Comparison of ENCODE assay signal across 17 mouse cellular contexts in the genomic region with DNA sequence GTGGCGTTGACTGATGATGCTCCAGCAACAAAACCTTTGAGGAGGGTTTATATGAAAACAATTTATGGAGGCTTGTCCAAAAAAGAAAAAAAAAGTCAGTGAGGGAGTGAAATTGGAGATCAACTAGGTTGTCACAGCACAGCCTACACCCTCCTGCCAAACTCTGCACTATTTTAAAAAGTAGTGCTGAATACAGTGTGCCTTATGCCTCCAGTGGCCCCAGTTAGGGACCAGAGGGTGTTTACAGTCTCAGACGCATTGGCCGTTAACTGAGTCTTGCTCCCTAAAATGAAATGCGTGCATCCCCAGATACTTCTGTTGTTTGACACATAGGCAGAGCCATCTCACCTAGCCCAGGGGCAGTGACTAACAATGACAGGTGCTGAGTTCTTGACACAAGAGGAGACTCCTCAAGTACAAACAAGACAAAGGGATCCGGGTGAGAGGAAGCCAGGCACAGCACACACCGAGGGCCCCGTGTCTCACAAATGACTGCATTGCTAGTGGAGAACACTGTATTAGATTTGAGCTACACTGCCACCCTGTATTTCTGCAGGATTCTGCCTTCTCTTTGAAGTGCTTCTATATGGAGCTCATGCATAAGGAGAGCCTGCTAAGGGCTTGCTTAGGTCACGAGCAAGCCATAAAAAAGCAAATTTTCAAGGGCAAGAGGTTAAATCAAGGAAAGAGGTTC.
"Had no signal": no experiment of that assay in that cellular context is flagged by ENCODE, and none has a peak within 500 bp of the region (broad histone marks: within the 10 kb centered on the region; RNA-seq: fewer than 3 reads in every experiment).

No protein-coding gene starts in this region.

- H3K27ac ChIP-seq: midbrain, embryonic 10.5 days; midbrain, embryonic 12.5 days; neural tube, embryonic 13.5 days; neural tube, embryonic 15.5 days; stomach, embryonic 15.5 days; stomach, postnatal 0 days had no signal

- H3K36me3 ChIP-seq: midbrain, embryonic 10.5 days; midbrain, embryonic 12.5 days; neural tube, embryonic 13.5 days; neural tube, embryonic 15.5 days; stomach, embryonic 15.5 days had no signal

- H3K9me3 ChIP-seq: neural tube, embryonic 13.5 days; neural tube, embryonic 15.5 days; stomach, embryonic 15.5 days had no signal

- H3K9ac ChIP-seq: lung, embryonic 14.5 days; midbrain, embryonic 12.5 days; neural tube, embryonic 13.5 days; neural tube, embryonic 15.5 days; stomach, embryonic 15.5 days had no signal

- DNase-seq: lung, adult 18-20 months; lung, embryonic 14.5 days; lung, postnatal 10 days; lung, postnatal 4 days; midbrain, embryonic 14.5 days; right cerebral cortex, postnatal 14 days; thymus, adult 2 months; thymus, postnatal 25 days; thymus, postnatal 4 days had no signal

- H3K4me1 ChIP-seq: midbrain, embryonic 12.5 days; neural tube, embryonic 13.5 days; neural tube, embryonic 15.5 days; stomach, embryonic 15.5 days had no signal

- H3K4me3 ChIP-seq: midbrain, embryonic 10.5 days; midbrain, embryonic 12.5 days; myocyte; neural tube, embryonic 13.5 days; neural tube, embryonic 15.5 days; stomach, embryonic 15.5 days had no signal

- H3K4me2 ChIP-seq: lung, embryonic 14.5 days; midbrain, embryonic 12.5 days; neural tube, embryonic 13.5 days; neural tube, embryonic 15.5 days; stomach, embryonic 15.5 days had no signal

- ATAC-seq: midbrain, embryonic 16.5 days had no signal

- H3K27me3 ChIP-seq: midbrain, embryonic 12.5 days; neural tube, embryonic 13.5 days; neural tube, embryonic 15.5 days; stomach, embryonic 15.5 days had no signal
